Mouse (Mus musculus) activated CD4-positive, CD25-positive, alpha-beta regulatory T cell, adult 9 weeks (primary cell): ENCODE measurements around the gene Adam25. TPM values are rescaled to one million over a fixed set of nuclear protein-coding genes. Genes with fewer than 3 reads are reported as not detected.

ENCODE experiments used
- polyA plus RNA-seq: library from polyadenylated mRNA; unstranded; fragments of 100-300 nt; shearing (Covaris generic); gene quantifications from one replicate; pipeline ENCODE4 v1.2.1, GENCODE M21; 2017

Gene Adam25
- not detected for polyA plus RNA-seq

DNA sequence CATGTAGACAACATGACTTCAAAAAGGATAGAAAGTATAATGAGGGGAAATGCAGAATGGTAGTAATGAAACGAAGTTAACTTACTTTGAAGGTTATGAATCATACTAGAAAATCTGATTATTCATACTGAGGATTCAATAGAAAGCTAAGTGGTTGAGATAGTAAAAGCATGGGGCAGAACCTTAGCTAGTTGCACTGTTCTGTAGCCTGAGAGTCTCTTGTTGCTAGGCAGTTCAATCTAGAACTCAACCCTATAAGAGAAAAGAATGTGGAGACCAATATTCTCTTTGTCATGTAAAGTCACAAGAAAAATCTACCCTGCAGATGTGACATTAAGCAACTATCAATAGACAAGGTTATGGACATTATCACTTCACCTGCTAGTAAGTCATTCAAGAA lies at the start of gene Adam25:
TSS of gene Adam25 (plus strand) at position 301 of the 400 bp plus-strand sequence.

DNA sequence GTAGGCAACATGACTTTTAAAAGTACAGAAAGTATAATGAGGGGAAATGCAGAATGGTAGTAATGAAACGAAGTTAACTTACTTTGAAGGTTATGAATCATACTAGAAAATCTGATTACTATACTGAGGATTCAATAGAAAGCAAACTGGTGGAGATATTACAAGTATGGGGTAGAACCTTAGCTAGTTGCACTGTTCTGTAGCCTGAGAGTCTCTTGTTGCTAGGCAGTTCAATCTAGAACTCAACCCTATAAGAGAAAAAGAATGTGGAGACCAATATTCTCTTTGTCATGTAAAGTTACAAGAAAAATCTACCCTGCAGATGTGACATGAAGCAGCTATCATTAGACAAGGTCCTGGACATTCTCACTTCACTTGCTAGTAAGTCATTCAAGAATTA lies 41.0 kb downstream of the Adam25 start, which contains the start of gene Adam20:
TSS of gene Adam20 (plus strand) at position 301 of the 400 bp plus-strand sequence.

Other genes with a start within 250 kb of the Adam25 start
- gene Adam24, start 77.1 kb upstream of the Adam25 start, polyA plus RNA-seq: not detected
- not detected for gene Adam20, start 41.1 kb downstream of the Adam25 start, polyA plus RNA-seq
- gene Adam39, start 70.8 kb downstream of the Adam25 start, polyA plus RNA-seq: not detected